Mouse (Mus musculus): ENCODE results near the gene Vwa5b2. TPM values are rescaled to one million over a fixed set of nuclear protein-coding genes. Genes with fewer than 3 reads are reported as not detected.
A peak's percentile ranks its signal among the peaks of the same experiment; 100 is the strongest.

The Vwa5b2 gene
- polyA plus RNA-seq, 1 experiment = 58.1 TPM

- Histone ChIP-seq H3K27me3 (ENCODE audit: control insufficient read depth, insufficient read depth, low read length) (no peaks in the 10 kb centered on the region), H3K4me1 (ENCODE audit: control insufficient read depth, insufficient read depth, low read length) (no peaks in the 10 kb centered on the region; the same call in 1 of the 2 replicates), H3K27ac (ENCODE audit: insufficient read depth, low read length) (no peak overlapping the region), H3K4me3 (replicated peaks; ENCODE audit: insufficient read depth, low read depth, low read length) (peak overlapping the region; percentile 7)
- 35% methylated on average over 2 of the region's 2 CpGs for WGBS
- TF ChIP-seq CTCF (IDR thresholded peaks at IDR 0.05; ENCODE audit: borderline replicate concordance, insufficient read depth, low read depth, low read length) (no peak), POLR2A (IDR thresholded peaks at IDR 0.05; ENCODE audit: borderline replicate concordance, insufficient read depth, low read length) (no peak)
- DNase-seq = no peak
Observed at GRCm38 (mm10) chr16:20653315-20653714, 64.0 kb downstream of the Vwa5b2 start.

Other genes with a start within 250 kb of the Vwa5b2 start
- gene Abcc5, start 163.1 kb upstream of the Vwa5b2 start, polyA plus RNA-seq (2012; rRNA removed) = 251 and 263 TPM in 2 replicates
- gene Eif2b5, start 90.7 kb upstream of the Vwa5b2 start, polyA plus RNA-seq (2012; rRNA removed) = 52.4 and 53.3 TPM in 2 replicates
- gene Dvl3, start 72.5 kb upstream of the Vwa5b2 start, polyA plus RNA-seq (2012; rRNA removed) = 60.2 and 66.5 TPM in 2 replicates
- gene Ap2m1, start 54.0 kb upstream of the Vwa5b2 start, polyA plus RNA-seq (2012; rRNA removed) = 1,156 and 1,178 TPM in 2 replicates
- 107 and 112 TPM in 2 replicates for gene Abcf3, start 40.9 kb upstream of the Vwa5b2 start, polyA plus RNA-seq (2012; rRNA removed)
- gene Eef1akmt4, start 22.1 kb downstream of the Vwa5b2 start, polyA plus RNA-seq (2012; rRNA removed) = 2.1 and 2.2 TPM in 2 replicates
- gene Gm49333, start 22.1 kb downstream of the Vwa5b2 start, polyA plus RNA-seq (2012; rRNA removed) = not detected in 2 replicates
- 23.5 and 25.6 TPM in 2 replicates for gene Alg3, start 22.3 kb downstream of the Vwa5b2 start, polyA plus RNA-seq (2012; rRNA removed)
- 230 and 239 TPM in 2 replicates for gene Camk2n2, start 31.8 kb downstream of the Vwa5b2 start, polyA plus RNA-seq (2012; rRNA removed)
- 79.0 and 81.5 TPM in 2 replicates for gene Ece2, start 40.4 kb downstream of the Vwa5b2 start, polyA plus RNA-seq (2012; rRNA removed)
- gene Psmd2, start 62.2 kb downstream of the Vwa5b2 start, polyA plus RNA-seq (2012; rRNA removed) = 203 and 204 TPM in 2 replicates
- 184 and 193 TPM in 2 replicates for gene Eif4g1, start 78.8 kb downstream of the Vwa5b2 start, polyA plus RNA-seq (2012; rRNA removed)
- gene Fam131a, start 103.8 kb downstream of the Vwa5b2 start, polyA plus RNA-seq (2012; rRNA removed) = 123 and 137 TPM in 2 replicates
- gene Polr2h, start 128.2 kb downstream of the Vwa5b2 start, polyA plus RNA-seq (2012; rRNA removed) = 38.6 and 41.2 TPM in 2 replicates
- 94.4 and 97.2 TPM in 2 replicates for gene Clcn2, start 128.3 kb downstream of the Vwa5b2 start, polyA plus RNA-seq (2012; rRNA removed)
- gene Chrd, start 143.7 kb downstream of the Vwa5b2 start, polyA plus RNA-seq (2012; rRNA removed) = 60.1 and 71.4 TPM in 2 replicates
- 15.8 and 19.6 TPM in 2 replicates for gene Thpo, start 145.0 kb downstream of the Vwa5b2 start, polyA plus RNA-seq (2012; rRNA removed)